Mouse (Mus musculus): ENCODE measurements around the gene Adam22.

DNA sequence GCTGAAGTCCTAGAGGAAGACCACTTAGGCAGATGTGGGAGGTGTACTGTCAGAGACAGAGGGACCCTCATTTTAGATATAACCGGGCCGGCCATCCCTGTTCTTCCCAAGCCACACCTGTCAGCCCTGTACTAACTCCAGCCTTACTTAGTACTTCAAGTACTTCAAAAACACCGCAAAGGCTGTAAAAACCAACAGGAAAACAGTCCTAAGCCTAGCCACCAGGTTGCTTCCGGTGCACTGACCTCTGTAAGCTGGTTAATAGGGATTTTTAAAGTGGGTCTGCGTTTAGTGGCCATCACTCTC, 311.0 kb downstream of the Adam22 start:
- TF ChIP-seq POLR2A (IDR thresholded peaks at IDR 0.05; ENCODE audit: low read depth, low read length) (no peak), CTCF (conservative IDR thresholded peaks at IDR 0.05; ENCODE audit: insufficient read depth, insufficient read length, low read depth, low read length) (no peak)

Measured in kidney, adult 2 months (tissue).